Mouse (Mus musculus): ENCODE data around the gene Opcml.

DNA sequence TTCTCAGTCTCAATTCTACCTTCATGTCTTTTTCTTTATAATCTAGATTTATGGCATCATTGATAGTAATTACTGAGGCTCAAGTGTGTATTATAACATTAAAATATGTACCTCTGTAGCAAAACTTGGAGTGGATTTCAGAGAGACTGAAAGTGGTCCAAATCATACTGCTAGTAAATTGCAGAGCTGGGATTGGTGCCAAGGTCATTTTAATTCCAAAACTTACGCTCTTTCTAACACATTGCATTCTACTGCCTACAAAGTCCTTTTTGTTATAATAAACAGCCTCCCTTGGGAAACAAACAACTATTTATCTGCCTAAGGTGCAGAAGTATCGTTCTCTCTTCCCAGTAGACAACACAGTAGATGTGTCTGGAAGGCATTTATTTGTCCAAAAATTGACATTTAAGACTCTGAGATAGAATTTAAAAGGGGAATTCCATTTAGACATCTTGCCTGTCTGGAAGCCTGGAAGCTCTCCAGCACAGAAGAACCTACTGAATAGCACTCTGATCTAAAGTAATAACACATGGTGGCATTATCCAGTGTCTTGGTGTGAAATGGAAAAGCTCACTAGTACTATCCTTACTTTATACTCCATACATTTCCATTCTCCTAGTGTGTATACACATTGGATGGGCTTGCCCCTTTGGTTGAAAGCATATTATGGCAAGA lies 266.7 kb downstream of the Opcml start:
- TF ChIP-seq POLR2A (IDR thresholded peaks at IDR 0.05; ENCODE audit: extremely low read depth, insufficient read depth, low read length) (no peak), CTCF (IDR thresholded peaks at IDR 0.05; ENCODE audit: extremely low read depth, insufficient read depth, low read length) (no peak)

All from cortical plate, adult 2 months (tissue).